Mouse (Mus musculus): ENCODE measurements around the gene Guca1a. TPM values are rescaled to one million over a fixed set of nuclear protein-coding genes. Genes with fewer than 3 reads are reported as not detected.

Gene Guca1a
- polyA plus RNA-seq, 1 experiment from 2014 or later = 0.46 TPM

GRCm38 (mm10) chr17:47407717-47408557 lies 7.6 kb upstream of the Guca1a start:
- Histone ChIP-seq H3K36me3 (no peaks in the 10 kb centered on the region), H3K4me1 (replicated peaks) (peaks cover 7% of the 10 kb centered on the region), H3K27ac (replicated peaks) (no peak overlapping the region), H3K27me3 (peaks cover 56% of the 10 kb centered on the region), H3K9ac (no peak overlapping the region), H3K9me3 (no peaks in the 10 kb centered on the region), H3K4me2 (no peak overlapping the region), H3K4me3 (no peak overlapping the region)
- no peak for ATAC-seq (ENCODE audit: low read depth)
- 72% methylated on average over 10 of the region's 10 CpGs for WGBS

GRCm38 (mm10) chr17:47399091-47399490 lies 1.3 kb downstream of the Guca1a start:
- H3K27ac ChIP-seq (replicated peaks) = no peak overlapping the region
- WGBS = 90% methylated on average over 8 of the region's 8 CpGs
- peaks cover 13% of the 10 kb centered on the region for H3K4me1 ChIP-seq (replicated peaks)
- ATAC-seq (ENCODE audit: low read depth) = no peak
- no peak overlapping the region for H3K4me3 ChIP-seq
- H3K36me3 ChIP-seq = no peaks in the 10 kb centered on the region
- H3K9me3 ChIP-seq = no peaks in the 10 kb centered on the region
- H3K9ac ChIP-seq = no peak overlapping the region
- peaks cover 30% of the 10 kb centered on the region for H3K27me3 ChIP-seq
- H3K4me2 ChIP-seq = no peak overlapping the region

GRCm38 (mm10) chr17:47395376-47395913 lies 4.9 kb downstream of the Guca1a start:
- Histone ChIP-seq H3K9me3 (no peaks in the 10 kb centered on the region), H3K27ac (replicated peaks) (no peak overlapping the region), H3K4me1 (replicated peaks) (peaks cover 13% of the 10 kb centered on the region), H3K36me3 (no peaks in the 10 kb centered on the region), H3K27me3 (peaks cover 33% of the 10 kb centered on the region), H3K4me2 (peak overlapping the region; percentile 48), H3K4me3 (peak overlapping the region; percentile 22), H3K9ac (no peak overlapping the region)
- ATAC-seq (ENCODE audit: low read depth) = peak; percentile 56
- WGBS = 3% methylated on average over 20 of the region's 20 CpGs

GRCm38 (mm10) chr17:47394223-47394869 lies 6.0 kb downstream of the Guca1a start:
- peak overlapping the region; percentile 14; the same call in 1 of the 2 replicates for H3K4me3 ChIP-seq
- WGBS = 19% methylated on average over 24 of the region's 24 CpGs
- peaks cover 33% of the 10 kb centered on the region for H3K27me3 ChIP-seq
- ATAC-seq (ENCODE audit: low read depth) = 0 out of 2 replicates have a peak, but pooled peaks have one; percentile 2
- peak overlapping the region; percentile 47 for H3K9ac ChIP-seq
- H3K36me3 ChIP-seq = no peaks in the 10 kb centered on the region
- no peaks in the 10 kb centered on the region for H3K9me3 ChIP-seq
- no peak overlapping the region for H3K27ac ChIP-seq (replicated peaks)
- H3K4me2 ChIP-seq = peak overlapping the region; percentile 48
- H3K4me1 ChIP-seq (replicated peaks) = peaks cover 13% of the 10 kb centered on the region

- H3K9ac ChIP-seq = no peak overlapping the region
- H3K9me3 ChIP-seq = no peaks in the 10 kb centered on the region
- WGBS = 71% methylated on average over 4 of the region's 4 CpGs
- H3K36me3 ChIP-seq = peaks cover 1% of the 10 kb centered on the region; the same call in 1 of the 2 replicates
- no peaks in the 10 kb centered on the region for H3K27me3 ChIP-seq
- H3K4me1 ChIP-seq (replicated peaks) = no peaks in the 10 kb centered on the region
- no peak overlapping the region for H3K4me2 ChIP-seq
- no peak for ATAC-seq (ENCODE audit: low read depth)
- no peak overlapping the region for H3K27ac ChIP-seq (replicated peaks)
- no peak overlapping the region for H3K4me3 ChIP-seq
These were observed 13.7 kb downstream of the Guca1a start for GRCm38 (mm10) chr17:47386649-47387048.

GRCm38 (mm10) chr17:47385145-47385544 lies 15.2 kb downstream of the Guca1a start, which contains the start of gene Guca1b:
Gene Guca1b, plus strand, starts transcription at chr17:47385393.
- 39% methylated on average over 10 of the region's 10 CpGs for WGBS

GRCm38 (mm10) chr17:47384064-47384463 lies 16.3 kb downstream of the Guca1a start:
- Histone ChIP-seq H3K9me3 (no peaks in the 10 kb centered on the region), H3K27me3 (no peaks in the 10 kb centered on the region), H3K4me2 (no peak overlapping the region), H3K4me1 (replicated peaks) (no peaks in the 10 kb centered on the region), H3K4me3 (no peak overlapping the region), H3K27ac (replicated peaks) (no peak overlapping the region), H3K36me3 (peaks cover 27% of the 10 kb centered on the region), H3K9ac (no peak overlapping the region)
- no peak for ATAC-seq (ENCODE audit: low read depth)
- 90% methylated on average over 3 of the region's 3 CpGs for WGBS

More at GRCm38 (mm10) chr17:47385145-47385544, 15.2 kb downstream of the Guca1a start, which contains the start of gene Guca1b:
- ATAC-seq (ENCODE audit: low read depth) = no peak
- Histone ChIP-seq H3K4me3 (no peak within 1 kb of the TSS), H3K4me1 (replicated peaks) (no peaks in the 10 kb centered on the region), H3K27ac (replicated peaks) (no peak within 1 kb of the TSS), H3K27me3 (no peaks in the 10 kb centered on the region), H3K36me3 (peaks cover 16% of the 10 kb centered on the region), H3K9me3 (no peaks in the 10 kb centered on the region), H3K4me2 (no peak within 1 kb of the TSS), H3K9ac (no peak within 1 kb of the TSS)

GRCm38 (mm10) chr17:47383266-47383665 lies 17.1 kb downstream of the Guca1a start:
- Histone ChIP-seq H3K4me3 (no peak overlapping the region), H3K36me3 (peaks cover 33% of the 10 kb centered on the region), H3K27me3 (no peaks in the 10 kb centered on the region), H3K4me2 (no peak overlapping the region), H3K9me3 (no peaks in the 10 kb centered on the region), H3K9ac (no peak overlapping the region), H3K4me1 (replicated peaks) (no peaks in the 10 kb centered on the region), H3K27ac (replicated peaks) (no peak overlapping the region)
- 91% methylated on average over 4 of the region's 4 CpGs for WGBS
- ATAC-seq (ENCODE audit: low read depth) = no peak

- H3K9me3 ChIP-seq = no peaks in the 10 kb centered on the region
- H3K9ac ChIP-seq = no peak overlapping the region
- WGBS = 83% methylated on average over 11 of the region's 11 CpGs
- ATAC-seq (ENCODE audit: low read depth) = no peak
- peaks cover 47% of the 10 kb centered on the region for H3K36me3 ChIP-seq
- no peak overlapping the region for H3K4me2 ChIP-seq
- H3K4me3 ChIP-seq = no peak overlapping the region
- H3K27ac ChIP-seq (replicated peaks) = no peak overlapping the region
- H3K27me3 ChIP-seq = no peaks in the 10 kb centered on the region
- no peaks in the 10 kb centered on the region for H3K4me1 ChIP-seq (replicated peaks)
These were observed 18.5 kb downstream of the Guca1a start for GRCm38 (mm10) chr17:47381917-47382316.

GRCm38 (mm10) chr17:47378133-47378532 lies 22.3 kb downstream of the Guca1a start:
- Histone ChIP-seq H3K9ac (no peak overlapping the region), H3K36me3 (peaks cover 83% of the 10 kb centered on the region), H3K27me3 (no peaks in the 10 kb centered on the region), H3K4me2 (no peak overlapping the region), H3K4me3 (no peak overlapping the region), H3K27ac (replicated peaks) (no peak overlapping the region), H3K9me3 (no peaks in the 10 kb centered on the region), H3K4me1 (replicated peaks) (no peaks in the 10 kb centered on the region)
- WGBS = 81% methylated on average over 15 of the region's 15 CpGs
- ATAC-seq (ENCODE audit: low read depth) = no peak

- no peaks in the 10 kb centered on the region for H3K27me3 ChIP-seq
- no peak overlapping the region for H3K27ac ChIP-seq (replicated peaks)
- H3K36me3 ChIP-seq = peaks cover 94% of the 10 kb centered on the region
- H3K4me3 ChIP-seq = no peak overlapping the region
- 92% methylated on average over 6 of the region's 6 CpGs for WGBS
- no peaks in the 10 kb centered on the region for H3K9me3 ChIP-seq
- no peaks in the 10 kb centered on the region for H3K4me1 ChIP-seq (replicated peaks)
- ATAC-seq (ENCODE audit: low read depth) = no peak
- H3K9ac ChIP-seq = no peak overlapping the region
- no peak overlapping the region for H3K4me2 ChIP-seq
These were observed 23.6 kb downstream of the Guca1a start for GRCm38 (mm10) chr17:47376779-47377280.

- H3K4me1 ChIP-seq (replicated peaks) = peaks cover 19% of the 10 kb centered on the region
- no peak overlapping the region for H3K4me2 ChIP-seq
- H3K36me3 ChIP-seq = peaks cover 66% of the 10 kb centered on the region
- 93% methylated on average over 6 of the region's 6 CpGs for WGBS
- H3K9ac ChIP-seq = no peak overlapping the region
- no peaks in the 10 kb centered on the region for H3K9me3 ChIP-seq
- ATAC-seq (ENCODE audit: low read depth) = no peak
- no peak overlapping the region for H3K27ac ChIP-seq (replicated peaks)
- no peak overlapping the region for H3K4me3 ChIP-seq
- H3K27me3 ChIP-seq = no peaks in the 10 kb centered on the region
These were observed 26.4 kb downstream of the Guca1a start for GRCm38 (mm10) chr17:47373991-47374390.

Data from neural tube, embryonic 13.5 days (tissue).